ENCODE assay signal across 9 mouse cellular contexts in genomic region chr15:84680545-84681454, GRCm38 (mm10). TPM values are rescaled to one million over a fixed set of nuclear protein-coding genes. Genes with fewer than 3 reads are reported as not detected.
DNase-seq lines count a peak whose midpoint lies in the region; ATAC-seq and TF ChIP-seq lines count a peak whose summit lies in the region.
"Had no signal": no experiment of that assay in that cellular context is flagged by ENCODE, and none has a peak within 500 bp of the region (broad histone marks: within the 10 kb centered on the region; RNA-seq: fewer than 3 reads in every experiment).

No protein-coding gene starts in this region.

- peak; percentile 81 for DNase-seq in ES-E14 (ENCODE audit: low read depth, low spot score)
- DNase-seq in adrenal gland, postnatal 36 days: peak; percentile 90 to 93
- DNase-seq in forebrain, embryonic 14.5 days (ENCODE audit: low spot score): peak; percentile 33
- DNase-seq in heart, postnatal 36 days: peak; percentile 96 to 97
- DNase-seq in layer of hippocampus, postnatal 25 days (ENCODE audit: extremely low spot score in 1 of 2, low spot score in 1 of 2): peak; percentile 37 to 67
- peak; percentile 69 for DNase-seq in skeletal muscle tissue, adult 2 months (ENCODE audit: low read depth, low spot score)
- DNase-seq in urinary bladder, postnatal 4 days (ENCODE audit: low spot score in 2 of 2): peak; percentile 89 to 95

- intact Hi-C loops in heart, postnatal 36 days (cut with DNase I): loop anchor here (2.0 kb wide), 1 partner anchor 18 kb away; no protein-coding TSS in a partner anchor

- no peak overlapping the region for H3K27ac ChIP-seq in ES-E14 (ENCODE audit: insufficient read depth, low read depth, low read length, poor library complexity, severe bottlenecking)
- no peak overlapping the region for H3K27ac ChIP-seq in forebrain, embryonic 14.5 days (ENCODE audit: low read depth, low read length)

- no peaks in the 10 kb centered on the region for H3K9me3 ChIP-seq in ES-E14 (ENCODE audit: control insufficient read depth, insufficient read depth, low read depth, low read length)
- H3K9me3 ChIP-seq in forebrain, embryonic 14.5 days (replicated peaks; ENCODE audit: control insufficient read depth, low read length): no peaks in the 10 kb centered on the region
- peaks cover 4% of the 10 kb centered on the region for H3K9me3 ChIP-seq in megakaryocyte, embryonic 14.5 days

- in situ Hi-C loops in ES-E14 (cut with MboI; ENCODE audit: low sequenced_read_pairs in 2 of 2, unreplicated experiment in 2 of 2): no loop called here

- peak overlapping the region; percentile 76 for H3K9ac ChIP-seq in ES-E14 (ENCODE audit: insufficient read depth, low read depth, low read length, poor library complexity, severe bottlenecking)
- peak overlapping the region; percentile 54 for H3K9ac ChIP-seq in forebrain, embryonic 14.5 days (ENCODE audit: low read length)

- H3K4me1 ChIP-seq in ES-E14 (ENCODE audit: control insufficient read depth in 2 of 2, insufficient read depth in 2 of 2, low read length in 2 of 2, poor library complexity in 1 of 2): peaks cover 0 to 18% of the 10 kb centered on the region in 2 experiments; a peak in 2 of 4 replicates
- H3K4me1 ChIP-seq in forebrain, embryonic 14.5 days (ENCODE audit: control insufficient read depth, insufficient read depth, low read length): no peaks in the 10 kb centered on the region
- H3K4me1 ChIP-seq in megakaryocyte, embryonic 14.5 days: peaks cover 35% of the 10 kb centered on the region

- ATAC-seq in forebrain, embryonic 14.5 days: peak; percentile 59

- peak overlapping the region; percentile 72 to 87 for H3K4me3 ChIP-seq in ES-E14 (ENCODE audit: insufficient read depth in 1 of 2, low read depth in 1 of 2, low read length in 2 of 2, poor library complexity in 1 of 2, severe bottlenecking in 1 of 2)
- peak overlapping the region; percentile 44 for H3K4me3 ChIP-seq in forebrain, embryonic 14.5 days (ENCODE audit: low read depth, low read length)
- H3K4me3 ChIP-seq in megakaryocyte, embryonic 14.5 days (replicated peaks): peak overlapping the region; percentile 91

- no peaks in the 10 kb centered on the region; the same call in 1 of the 2 replicates for H3K27me3 ChIP-seq in forebrain, embryonic 14.5 days (replicated peaks; ENCODE audit: control insufficient read depth, insufficient read depth, low read length)
- peaks cover 89% of the 10 kb centered on the region for H3K27me3 ChIP-seq in megakaryocyte, embryonic 14.5 days (replicated peaks)

- H3K4me2 ChIP-seq in forebrain, embryonic 14.5 days (ENCODE audit: low read length): peak overlapping the region; percentile 95

- H3K36me3 ChIP-seq in ES-E14 (ENCODE audit: control insufficient read depth, insufficient read depth, low read length, poor library complexity, severe bottlenecking): no peaks in the 10 kb centered on the region
- no peaks in the 10 kb centered on the region for H3K36me3 ChIP-seq in forebrain, embryonic 14.5 days (ENCODE audit: control insufficient read depth, insufficient read depth, low read length)
- no peaks in the 10 kb centered on the region for H3K36me3 ChIP-seq in megakaryocyte, embryonic 14.5 days (replicated peaks; ENCODE audit: low read length)

- WGBS in forebrain, embryonic 14.5 days: under 1% methylated on average over 63 of the region's 77 CpGs

TF ChIP-seq in ES-E14, 5 proteins besides CTCF, POLR2A, EP300 and RAD21:
- TF ChIP-seq ZNF384 (IDR thresholded peaks at IDR 0.05; ENCODE audit: low read depth, low read length) (no peak), CHD2 (IDR thresholded peaks at IDR 0.05; ENCODE audit: low read depth, low read length) (no peak), MAFK (IDR thresholded peaks at IDR 0.05; ENCODE audit: insufficient read depth, low read depth, low read length) (no peak), HCFC1 (IDR thresholded peaks at IDR 0.05; ENCODE audit: borderline replicate concordance, insufficient read depth, low read length) (no peak), ZC3H11A (IDR thresholded peaks at IDR 0.05; ENCODE audit: borderline replicate concordance, low read depth, low read length) (no peak)

RNA-seq across cellular contexts. Expression of gene Prr5, which starts 11.4 kb away (rescaled TPM):
- total RNA-seq in ES-E14 (2012; rRNA removed): 7.3 and 11.6 TPM in 2 replicates
- 1 to 10 TPM; 5.6 to 7.0 TPM for total RNA-seq in adrenal gland, postnatal 36 days (2021)
- polyA plus RNA-seq in forebrain, embryonic 14.5 days (2014; fragmentation: Nextera tagmentation; extraction: Ambion mirVana): 9.0 and 10.5 TPM in 2 replicates
- total RNA-seq in heart, postnatal 36 days (2021): 1 to 10 TPM; 3.1 to 3.7 TPM
- 10 to 100 TPM; 10.1 to 16.9 TPM for total RNA-seq in layer of hippocampus, postnatal 25 days (2021)
- polyA plus RNA-seq in megakaryocyte, embryonic 14.5 days (2012; ENCODE audit: insufficient read depth, low replicate concordance): 6.3 and 8.8 TPM in 2 replicates

RNA-seq across cellular contexts. Expression of gene Arhgap8, which starts 39.1 kb away (rescaled TPM):
- 11.6 and 14.1 TPM in 2 replicates for total RNA-seq in ES-E14 (2012; rRNA removed)
- total RNA-seq in adrenal gland, postnatal 36 days (2021): 1 to 10 TPM in 1 of 2 experiments, under 1 TPM in 1; 0.56 to 1.1 TPM
- polyA plus RNA-seq in forebrain, embryonic 14.5 days (2014; fragmentation: Nextera tagmentation; extraction: Ambion mirVana): 0.20 and 0.37 TPM in 2 replicates
- under 1 TPM; 0.60 to 0.92 TPM for total RNA-seq in heart, postnatal 36 days (2021)
- under 1 TPM; 0.25 to 0.33 TPM for total RNA-seq in layer of hippocampus, postnatal 25 days (2021)
- polyA plus RNA-seq in megakaryocyte, embryonic 14.5 days (2012; ENCODE audit: insufficient read depth, low replicate concordance): 0.91 TPM in 1 of 2 replicates, not detected in the other
- total RNA-seq: layer of hippocampus, postnatal 14 days had no signal

Comparison
In these comparisons a context has a peak if more than half of its experiments do, and no peak if none do; other contexts are left out.
1. DNase-seq: peak in every context shown above with its lines; median percentile 96 in heart, postnatal 36 days; 92 in urinary bladder, postnatal 4 days; 92 in adrenal gland, postnatal 36 days; 81 in ES-E14; 69 in skeletal muscle tissue, adult 2 months; 52 in layer of hippocampus, postnatal 25 days; 33 in forebrain, embryonic 14.5 days.